Comparison of ENCODE assay signal across 8 mouse cellular contexts in genomic region chr15:96710352-96711114, GRCm38 (mm10). TPM values are rescaled to one million over a fixed set of nuclear protein-coding genes. Genes with fewer than 3 reads are reported as not detected.
DNase-seq lines count a peak whose midpoint lies in the region; ATAC-seq and TF ChIP-seq lines count a peak whose summit lies in the region.

No protein-coding gene starts in this region.

- no peaks in the 10 kb centered on the region for H3K9me3 ChIP-seq in E14TG2a.4 (ENCODE audit: low read length)
- no peaks in the 10 kb centered on the region for H3K9me3 ChIP-seq in forebrain, embryonic 13.5 days (replicated peaks)
- no peaks in the 10 kb centered on the region for H3K9me3 ChIP-seq in limb, embryonic 14.5 days (ENCODE audit: control insufficient read depth, low read length)
- no peaks in the 10 kb centered on the region for H3K9me3 ChIP-seq in stomach, postnatal 0 days (ENCODE audit: control insufficient read depth, low read length)

- no peak for ATAC-seq in forebrain, embryonic 13.5 days
- no peak for ATAC-seq in limb, embryonic 14.5 days (ENCODE audit: low FRiP score, low read depth)
- no peak for ATAC-seq in stomach, postnatal 0 days (ENCODE audit: low FRiP score, low TSS enrichment)
- ATAC-seq in granulocyte monocyte progenitor cell, adult 5-6 weeks (replicated peaks; ENCODE audit: poor library complexity, severe bottlenecking) = no peak

- DNase-seq in cerebellum, adult 9-11 months = peak; percentile 35
- DNase-seq in cerebellum, adult 8-10 months = no peak
- DNase-seq in limb, embryonic 14.5 days (ENCODE audit: low spot score) = peak; percentile 39
- no peak for DNase-seq in stomach, postnatal 0 days (ENCODE audit: low spot score)
- no peak for DNase-seq in frontal cortex, postnatal 14 days (ENCODE audit: low spot score in 2 of 2)

- H3K4me1 ChIP-seq in E14TG2a.4 (replicated peaks; ENCODE audit: low read depth, low read length) = peaks cover 70% of the 10 kb centered on the region
- H3K4me1 ChIP-seq in forebrain, embryonic 13.5 days = peaks cover 17% of the 10 kb centered on the region
- peaks cover 22% of the 10 kb centered on the region for H3K4me1 ChIP-seq in limb, embryonic 14.5 days (ENCODE audit: control insufficient read depth, insufficient read depth, low read length)
- no peaks in the 10 kb centered on the region; the same call in 1 of the 2 replicates for H3K4me1 ChIP-seq in stomach, postnatal 0 days (replicated peaks; ENCODE audit: control insufficient read depth, insufficient read depth)

- no peak for TF ChIP-seq CTCF in E14TG2a.4 (conservative IDR thresholded peaks at IDR 0.05; ENCODE audit: low read length)
- no peak for TF ChIP-seq CTCF in stomach, postnatal 0 days (IDR thresholded peaks at IDR 0.05; ENCODE audit: low read depth)

- H3K36me3 ChIP-seq in E14TG2a.4 (ENCODE audit: insufficient read depth, low read length) = no peaks in the 10 kb centered on the region
- no peaks in the 10 kb centered on the region for H3K36me3 ChIP-seq in forebrain, embryonic 13.5 days (ENCODE audit: poor library complexity, severe bottlenecking)
- H3K36me3 ChIP-seq in limb, embryonic 14.5 days (ENCODE audit: control insufficient read depth, insufficient read depth, low read length) = no peaks in the 10 kb centered on the region
- H3K36me3 ChIP-seq in stomach, postnatal 0 days (ENCODE audit: control insufficient read depth, insufficient read depth, low read length) = no peaks in the 10 kb centered on the region

- TF ChIP-seq EP300 in stomach, postnatal 0 days (optimal IDR thresholded peaks at IDR 0.05) = peak; percentile 13

- peak overlapping the region; percentile 75 for H3K4me2 ChIP-seq in forebrain, embryonic 13.5 days
- H3K4me2 ChIP-seq in limb, embryonic 14.5 days (replicated peaks; ENCODE audit: low read depth, low read length, severe bottlenecking) = peak overlapping the region; percentile 96
- peak overlapping the region; percentile 78 for H3K4me2 ChIP-seq in stomach, postnatal 0 days (replicated peaks; ENCODE audit: low read depth)

- H3K27me3 ChIP-seq in E14TG2a.4 (ENCODE audit: insufficient read depth, low read length) = no peaks in the 10 kb centered on the region
- no peaks in the 10 kb centered on the region for H3K27me3 ChIP-seq in forebrain, embryonic 13.5 days
- H3K27me3 ChIP-seq in limb, embryonic 14.5 days (ENCODE audit: control insufficient read depth, insufficient read depth, low read length) = no peaks in the 10 kb centered on the region
- no peaks in the 10 kb centered on the region for H3K27me3 ChIP-seq in stomach, postnatal 0 days (ENCODE audit: control insufficient read depth, insufficient read depth, low read length)

- peak overlapping the region; percentile 79 for H3K9ac ChIP-seq in forebrain, embryonic 13.5 days
- peak overlapping the region; percentile 92 for H3K9ac ChIP-seq in limb, embryonic 14.5 days (ENCODE audit: low read depth, low read length, severe bottlenecking)
- peak overlapping the region; percentile 82 for H3K9ac ChIP-seq in stomach, postnatal 0 days (ENCODE audit: low read length)

- no peak for TF ChIP-seq POLR2A in limb, embryonic 14.5 days (IDR thresholded peaks at IDR 0.05; ENCODE audit: borderline replicate concordance, extremely low read depth, insufficient read depth, insufficient read length)

- peak overlapping the region; percentile 96 for H3K27ac ChIP-seq in forebrain, embryonic 13.5 days
- H3K27ac ChIP-seq in limb, embryonic 14.5 days (replicated peaks; ENCODE audit: low read depth, low read length) = peak overlapping the region; percentile 99
- peak overlapping the region; percentile 99 for H3K27ac ChIP-seq in stomach, postnatal 0 days (replicated peaks)

- peak overlapping the region; percentile 88 for H3K4me3 ChIP-seq in E14TG2a.4 (replicated peaks; ENCODE audit: low read length)
- peak overlapping the region; percentile 57 for H3K4me3 ChIP-seq in forebrain, embryonic 13.5 days
- peak overlapping the region; percentile 68 for H3K4me3 ChIP-seq in limb, embryonic 14.5 days (replicated peaks; ENCODE audit: low read length)
- peak overlapping the region; percentile 52 for H3K4me3 ChIP-seq in stomach, postnatal 0 days (ENCODE audit: low read depth, low read length)

- 47% methylated on average over 15 of the region's 15 CpGs for WGBS in forebrain, embryonic 13.5 days
- 13% methylated on average over 15 of the region's 15 CpGs for whole genome bisulfite sequencing in limb, embryonic 14.5 days
- 24% methylated on average over 15 of the region's 15 CpGs for WGBS in stomach, postnatal 0 days

RNA-seq across cellular contexts. Expression of gene Slc38a2, which starts 11.0 kb away (rescaled TPM):
- polyA plus RNA-seq in forebrain, embryonic 13.5 days (2015; fragmentation: Nextera tagmentation; extraction: Ambion mirVana) = 148 and 156 TPM in 2 replicates
- polyA plus RNA-seq in limb, embryonic 14.5 days (2012; rRNA removed) = 116 and 137 TPM in 2 replicates
- polyA plus RNA-seq in limb, embryonic 14.5 days (2014; fragmentation: Nextera tagmentation; extraction: Ambion mirVana) = 137 and 152 TPM in 2 replicates
- polyA plus RNA-seq in stomach, postnatal 0 days (2015; fragmentation: Nextera tagmentation; extraction: Ambion mirVana) = 55.3 and 63.0 TPM in 2 replicates
- 89.2 and 112 TPM in 2 replicates for total RNA-seq in granulocyte monocyte progenitor cell, adult 5-6 weeks (2014; fragmentation: Nextera tagmentation)
- 84.0 and 92.8 TPM in 2 replicates for total RNA-seq in granulocyte monocyte progenitor cell, adult 5-6 weeks (2017)

Comparison
In these comparisons a context has a peak if more than half of its experiments do, and no peak if none do; other contexts are left out.
1. DNase-seq: peak in cerebellum, adult 9-11 months (single experiment) and limb, embryonic 14.5 days (single experiment); none in cerebellum, adult 8-10 months (single experiment), stomach, postnatal 0 days (single experiment) and frontal cortex, postnatal 14 days (0 of 2).
2. Peak in every context shown above with its lines, with median percentiles within 50 percentile points of each other: H3K4me3 ChIP-seq, H3K27ac ChIP-seq, H3K4me2 ChIP-seq and H3K9ac ChIP-seq.